Mouse (Mus musculus) forebrain, embryonic 10.5 days (tissue): ENCODE measurements around the gene Bola3. TPM values are rescaled to one million over a fixed set of nuclear protein-coding genes. Genes with fewer than 3 reads are reported as not detected.

Experiments
- DNase-seq: peaks from one replicate; pipeline ENCODE4 v3.0.0-alpha.2; 2017; ENCODE audit warnings: low spot score; ENCODE audit errors: extremely low spot score
- H3K27ac ChIP-seq: fragments of 300-500 bp; sonication (generic); 2 replicates; pipeline ENCODE4 v1.5.1; 2016; ENCODE audit warnings: mild to moderate bottlenecking
- H3K27me3 ChIP-seq: fragments of 300-500 bp; sonication (generic); 2 replicates; pipeline ENCODE4 v1.6.1; 2016; ENCODE audit warnings: mild to moderate bottlenecking; ENCODE audit not compliant: poor library complexity, severe bottlenecking
- H3K36me3 ChIP-seq: fragments of 300-500 bp; sonication (generic); replicated peaks from 2 replicates; pipeline ENCODE4 v1.6.1; 2016; ENCODE audit warnings: mild to moderate bottlenecking, moderate library complexity
- H3K4me1 ChIP-seq: fragments of 300-500 bp; sonication (generic); 2 replicates; pipeline ENCODE4 v1.6.1; 2016
- H3K4me3 ChIP-seq: fragments of 300-500 bp; sonication (generic); 2 replicates; pipeline ENCODE4 v1.5.1; 2016; ENCODE audit warnings: mild to moderate bottlenecking, moderate library complexity
- H3K9me3 ChIP-seq: fragments of 300-500 bp; sonication (generic); 2 replicates; pipeline ENCODE4 v1.6.1; 2016; ENCODE audit warnings: mild to moderate bottlenecking, moderate library complexity
- WGBS: fragments of 180-500 bp; shearing (Covaris S2); methylation state at CpG from one replicate; pipeline ENCODE4 v1.1.7; 2016; 5-methylcytosine and 5-hydroxymethylcytosine counted together
- polyA plus RNA-seq: library from polyadenylated mRNA; unstranded; fragments of >200 nt; fragmentation: Nextera tagmentation; extraction: Ambion mirVana; gene quantifications from 2 replicates; pipeline ENCODE4 v1.2.1, GENCODE M21; 2016

The Bola3 gene
- polyA plus RNA-seq, 1 experiment from 2014 or later: 168 TPM

DNA sequence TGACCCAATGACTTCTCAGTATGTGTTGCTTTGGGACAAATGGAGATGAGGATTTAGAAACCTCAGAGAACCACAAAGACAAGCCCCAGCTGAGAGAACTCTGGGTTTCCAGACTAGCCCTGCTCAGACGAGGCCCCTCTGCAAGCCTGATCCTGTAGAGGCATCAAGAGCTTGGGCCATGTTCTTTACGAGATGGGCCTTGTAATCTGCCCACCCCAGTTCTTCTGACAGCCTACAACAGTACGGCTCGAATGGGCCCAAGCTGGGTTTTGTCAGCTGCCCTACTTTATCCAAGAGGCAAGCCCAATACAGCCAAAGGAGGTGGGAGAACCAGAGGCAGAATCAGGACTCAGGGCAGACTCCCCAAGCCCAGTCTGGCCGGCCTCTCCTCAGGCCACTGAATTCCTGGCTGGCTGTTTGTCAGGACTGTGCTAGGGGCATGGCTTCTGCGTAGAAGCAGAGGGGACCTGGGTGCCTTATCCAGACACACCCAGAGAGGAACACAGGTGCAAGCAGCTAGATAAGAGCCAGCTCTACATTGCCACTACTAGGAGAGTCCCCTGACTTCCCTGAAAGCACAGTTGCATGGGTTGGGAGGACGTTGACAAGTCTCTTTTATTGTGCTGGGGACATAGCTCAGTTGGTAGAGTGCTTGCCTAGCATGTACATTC is 2.7 kb downstream of the Bola3 start:
- Histone ChIP-seq H3K4me1 (peaks cover 28% of the 10 kb centered on the region), H3K27me3 (no peaks in the 10 kb centered on the region)
- WGBS: 87% methylated on average over 7 of the region's 7 CpGs

DNA sequence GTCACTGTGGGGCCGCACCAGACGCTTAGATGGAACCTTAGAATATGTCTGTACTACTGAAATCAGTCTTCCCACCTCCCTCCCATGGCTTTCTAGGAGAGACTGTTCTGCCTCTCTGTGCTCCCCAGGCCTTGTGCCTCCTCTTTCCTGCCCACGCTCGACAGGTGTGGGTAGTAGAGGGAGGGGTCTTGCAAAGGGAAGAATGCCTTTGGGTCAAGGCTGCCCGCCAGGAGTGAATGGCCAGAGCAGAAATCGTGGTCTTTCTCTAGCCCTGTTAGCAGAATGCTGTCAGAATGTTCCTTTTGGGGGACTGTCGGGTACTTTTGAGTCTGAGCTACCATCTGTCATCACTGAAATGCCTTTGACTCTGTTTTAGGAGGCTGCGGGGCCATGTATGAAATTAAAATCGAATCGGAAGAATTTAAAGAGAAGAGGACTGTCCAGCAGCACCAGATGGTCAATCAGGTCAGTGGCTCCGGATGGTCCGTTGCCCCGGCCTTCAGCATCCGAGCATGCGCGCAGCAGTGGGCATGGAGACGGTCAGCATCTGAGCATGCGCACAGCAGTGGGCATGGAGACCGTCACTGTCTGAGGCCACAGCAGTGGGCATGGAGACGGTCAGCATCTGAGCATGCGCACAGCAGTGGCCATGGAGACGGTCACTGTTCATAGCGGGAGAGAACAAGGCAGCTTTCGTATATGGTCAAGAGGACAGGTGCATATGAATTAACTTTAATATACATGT is 3.9 kb downstream of the Bola3 start:
- H3K36me3 ChIP-seq: peaks cover 57% of the 10 kb centered on the region
- WGBS: 95% methylated on average over 24 of the region's 24 CpGs

More for the DNA sequence above, 2.7 kb downstream of the Bola3 start:
- Histone ChIP-seq H3K4me3 (no peak overlapping the region; the same call in 1 of the 2 replicates), H3K27ac (peak overlapping the region; percentile 97), H3K9me3 (no peaks in the 10 kb centered on the region), H3K36me3 (peaks cover 48% of the 10 kb centered on the region)
- DNase-seq: no peak

DNA sequence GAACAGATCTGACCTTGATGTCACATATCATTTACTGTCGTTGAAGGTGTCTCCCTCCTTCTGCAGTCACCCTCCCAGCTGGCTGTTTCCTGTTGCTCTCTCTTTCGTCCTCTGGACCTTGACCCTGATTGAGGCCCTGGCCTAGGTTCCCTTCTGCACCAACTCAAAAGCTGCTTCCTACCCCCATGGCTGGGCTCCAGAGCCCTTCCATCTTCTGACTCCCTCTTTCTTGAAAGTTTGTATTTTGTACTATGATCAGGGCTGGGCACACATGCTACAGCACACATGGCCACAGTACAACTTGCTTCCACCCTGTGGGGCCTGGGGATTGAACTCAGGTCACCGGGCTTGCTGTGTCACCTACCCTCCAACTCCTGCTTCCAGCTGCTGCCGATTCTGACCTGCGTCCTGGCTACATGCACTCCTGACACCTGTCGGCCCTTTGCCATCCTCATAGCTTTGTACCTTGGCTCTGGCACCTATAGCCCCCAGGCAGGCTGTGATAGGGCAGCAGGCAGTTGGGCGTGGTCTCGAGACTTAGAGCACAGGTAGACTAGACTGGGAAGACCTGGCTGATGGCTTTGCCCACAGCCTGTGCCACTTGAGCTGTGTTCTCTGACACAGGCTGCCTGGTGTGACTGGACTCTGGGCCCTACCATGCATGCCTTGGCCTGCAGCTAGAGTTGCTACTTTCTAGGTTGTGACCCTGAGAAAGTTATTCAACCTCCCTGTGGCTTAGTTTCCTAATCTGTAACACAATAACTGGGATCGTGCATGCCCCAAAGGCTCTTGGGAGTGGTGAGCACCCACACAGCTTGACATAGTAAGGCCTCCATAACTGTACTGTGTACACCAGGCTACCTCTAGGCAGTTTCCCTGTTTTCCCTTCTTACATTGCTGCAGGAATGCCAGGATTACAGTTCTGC is 6.2 kb downstream of the Bola3 start:
- WGBS: 87% methylated on average over 9 of the region's 9 CpGs
- H3K27ac ChIP-seq: no peak overlapping the region
- H3K27me3 ChIP-seq: no peaks in the 10 kb centered on the region
- H3K36me3 ChIP-seq: peaks cover 80% of the 10 kb centered on the region
- peaks cover 14% of the 10 kb centered on the region for H3K4me1 ChIP-seq
- no peak for DNase-seq
- H3K9me3 ChIP-seq: no peaks in the 10 kb centered on the region
- H3K4me3 ChIP-seq: no peak overlapping the region

More for the DNA sequence above, 3.9 kb downstream of the Bola3 start:
- DNase-seq: no peak
- no peaks in the 10 kb centered on the region for H3K9me3 ChIP-seq
- H3K4me3 ChIP-seq: no peak overlapping the region
- H3K4me1 ChIP-seq: peaks cover 28% of the 10 kb centered on the region
- no peaks in the 10 kb centered on the region for H3K27me3 ChIP-seq
- H3K27ac ChIP-seq: peak overlapping the region; percentile 97; the same call in 1 of the 2 replicates

DNA sequence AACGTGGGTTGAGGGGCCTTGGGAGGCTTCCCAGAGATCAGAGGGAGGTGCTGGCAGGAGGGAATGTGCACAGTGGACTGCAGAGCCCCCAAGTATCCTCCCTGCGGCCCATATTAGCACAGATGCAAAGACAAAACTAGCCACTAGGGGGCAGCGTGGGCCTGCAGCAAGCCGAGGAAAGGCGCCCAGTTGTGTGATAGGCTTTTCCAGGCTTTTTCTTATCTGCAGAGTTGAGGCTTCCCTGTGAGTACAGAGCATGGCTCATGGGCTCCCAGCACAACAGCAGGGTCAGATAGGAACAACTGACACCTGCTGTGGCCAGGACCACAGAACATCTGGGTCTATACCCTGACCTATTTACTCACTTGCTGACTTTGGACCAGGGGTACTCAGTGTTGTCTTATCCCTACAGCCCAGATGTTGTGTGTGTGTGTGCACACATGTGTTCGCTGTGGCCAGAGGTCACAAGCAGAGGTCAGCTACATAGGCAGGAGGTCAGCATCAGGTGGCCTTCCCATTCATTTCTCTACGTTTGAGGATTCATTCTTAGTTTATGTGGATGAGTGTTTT is 7.7 kb downstream of the Bola3 start:
- WGBS: 26% methylated on average over 7 of the region's 7 CpGs
- Histone ChIP-seq H3K4me3 (no peak overlapping the region), H3K9me3 (no peaks in the 10 kb centered on the region), H3K27me3 (no peaks in the 10 kb centered on the region), H3K36me3 (peaks cover 92% of the 10 kb centered on the region), H3K4me1 (peaks cover under 1% of the 10 kb centered on the region; the same call in 1 of the 2 replicates), H3K27ac (no peak overlapping the region)
- peak; percentile 84 for DNase-seq

DNA sequence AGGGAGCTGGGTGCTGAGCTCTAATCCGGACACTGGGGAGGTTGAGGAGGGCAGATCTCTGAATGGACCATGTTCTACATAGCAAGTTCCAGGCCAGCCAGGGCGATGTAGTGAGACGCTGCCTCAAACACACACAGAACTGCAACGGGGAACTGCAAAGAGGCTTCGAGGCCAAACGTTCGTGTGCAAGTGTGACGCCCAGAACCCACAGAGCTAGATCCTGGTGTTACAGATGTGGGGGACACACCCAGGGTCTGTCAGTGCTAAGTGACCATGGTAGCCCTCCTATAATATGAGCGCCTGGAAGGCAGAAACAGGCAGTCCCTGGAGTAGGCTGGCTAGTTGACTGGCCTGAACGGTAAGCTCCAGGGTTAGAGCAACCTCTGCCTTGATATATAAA is 8.5 kb downstream of the Bola3 start:
- peaks cover 95% of the 10 kb centered on the region for H3K36me3 ChIP-seq
- no peaks in the 10 kb centered on the region for H3K4me1 ChIP-seq
- no peak overlapping the region for H3K4me3 ChIP-seq
- no peak overlapping the region for H3K27ac ChIP-seq
- 95% methylated on average over 10 of the region's 10 CpGs for WGBS
- H3K27me3 ChIP-seq: no peaks in the 10 kb centered on the region
- H3K9me3 ChIP-seq: no peaks in the 10 kb centered on the region
- no peak for DNase-seq

DNA sequence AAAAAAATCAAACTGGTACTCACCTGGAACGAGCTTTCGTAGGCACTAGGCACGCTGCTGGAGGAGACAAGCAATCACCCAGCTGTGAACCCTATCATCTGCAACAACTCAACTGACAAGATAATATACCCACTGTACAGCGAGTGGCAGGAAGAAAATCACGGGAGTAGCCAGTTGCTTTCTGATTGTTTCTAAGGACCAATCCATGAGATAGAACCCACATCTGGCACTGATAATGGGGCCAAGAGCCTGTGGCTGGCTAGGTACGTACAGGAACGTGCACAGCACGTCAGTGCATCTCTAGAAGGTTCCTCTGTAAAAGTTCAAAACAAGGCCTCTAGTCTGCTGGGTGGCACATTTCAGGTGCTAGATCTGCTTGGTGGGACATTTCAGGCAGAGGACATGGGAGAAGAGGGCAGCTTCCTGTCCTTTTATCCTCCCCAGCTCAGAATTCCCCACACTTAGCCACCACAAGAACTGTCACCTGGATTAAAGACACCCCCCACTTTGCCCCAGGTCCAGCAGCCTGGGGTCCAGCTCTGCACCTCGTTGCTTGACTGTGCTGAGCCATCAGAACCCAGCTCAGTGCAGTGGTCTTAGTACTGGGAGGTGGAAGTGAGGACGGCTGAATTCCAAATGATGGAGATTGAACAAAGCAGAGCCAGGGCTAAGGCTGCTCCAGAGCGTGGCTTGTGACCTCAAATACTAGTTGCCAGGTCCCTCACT is 12.7 kb downstream of the Bola3 start:
- H3K9me3 ChIP-seq: no peaks in the 10 kb centered on the region
- 0 out of 2 replicates have a peak, but pooled peaks cover 5% of the 10 kb centered on the region for H3K4me1 ChIP-seq
- H3K27ac ChIP-seq: no peak overlapping the region
- 80% methylated on average over 11 of the region's 11 CpGs for WGBS
- H3K27me3 ChIP-seq: no peaks in the 10 kb centered on the region
- peaks cover 82% of the 10 kb centered on the region for H3K36me3 ChIP-seq
- H3K4me3 ChIP-seq: no peak overlapping the region
- DNase-seq: no peak

DNA sequence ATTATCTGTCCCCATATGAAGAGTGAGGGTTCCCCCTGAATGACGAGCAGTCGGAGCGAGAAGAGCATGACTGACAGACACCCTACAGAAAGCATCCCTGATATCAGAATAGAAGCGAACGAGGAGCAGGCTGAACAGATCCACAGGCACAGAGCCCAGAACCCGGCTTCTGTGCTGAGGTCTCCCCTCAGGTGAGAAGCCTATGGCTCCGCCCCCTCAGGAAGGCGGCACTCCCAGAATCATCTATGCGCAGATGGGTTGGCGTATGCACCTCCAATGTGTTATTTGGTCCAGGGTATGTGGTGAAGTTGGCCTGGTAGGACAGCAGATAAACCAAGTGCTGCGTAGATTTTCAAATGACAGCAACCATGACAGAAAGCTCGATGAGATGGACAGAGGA is 14.1 kb downstream of the Bola3 start:
- H3K36me3 ChIP-seq: peaks cover 82% of the 10 kb centered on the region
- H3K9me3 ChIP-seq: no peaks in the 10 kb centered on the region
- WGBS: 89% methylated on average over 12 of the region's 12 CpGs
- DNase-seq: no peak
- H3K4me1 ChIP-seq: 0 out of 2 replicates have a peak, but pooled peaks cover 5% of the 10 kb centered on the region
- H3K27ac ChIP-seq: no peak overlapping the region
- H3K27me3 ChIP-seq: no peaks in the 10 kb centered on the region
- H3K4me3 ChIP-seq: no peak overlapping the region

DNA sequence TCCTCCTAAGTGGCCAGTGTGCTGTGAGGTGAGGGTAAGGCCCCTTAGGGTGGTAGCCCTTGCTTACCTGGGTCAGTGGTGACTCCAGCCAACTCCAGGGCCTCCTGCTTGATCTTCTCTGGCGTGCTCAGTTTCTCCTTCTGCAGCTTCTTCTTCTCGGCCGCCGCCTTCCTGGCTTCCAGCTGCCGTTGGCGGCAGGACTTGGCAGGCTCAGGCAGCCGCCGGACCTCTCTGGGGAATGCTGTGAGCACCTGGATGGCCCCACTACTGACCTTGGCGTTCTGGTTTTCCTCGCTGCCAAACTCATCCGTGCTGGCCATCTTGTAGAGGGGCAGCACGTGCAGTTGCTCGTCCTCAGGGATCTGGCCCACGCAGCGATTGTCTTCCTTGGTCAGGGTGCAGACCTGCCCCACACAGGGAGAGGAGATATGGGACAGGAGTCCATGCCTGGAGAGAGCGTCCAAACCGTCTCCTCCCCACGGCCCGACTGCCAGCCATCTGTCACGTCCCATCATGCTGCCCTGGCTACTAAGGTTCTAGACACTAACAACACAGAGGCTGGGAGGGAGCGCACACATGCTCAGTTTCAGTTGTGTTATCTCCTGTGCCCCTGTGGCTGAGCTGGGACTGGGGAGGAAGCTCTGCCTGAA is 21.5 kb downstream of the Bola3 start:
- Histone ChIP-seq H3K27me3 (no peaks in the 10 kb centered on the region), H3K36me3 (peaks cover 97% of the 10 kb centered on the region), H3K9me3 (no peaks in the 10 kb centered on the region), H3K4me1 (no peaks in the 10 kb centered on the region), H3K4me3 (no peak overlapping the region), H3K27ac (no peak overlapping the region)
- WGBS: 95% methylated on average over 21 of the region's 21 CpGs
- DNase-seq: no peak

DNA sequence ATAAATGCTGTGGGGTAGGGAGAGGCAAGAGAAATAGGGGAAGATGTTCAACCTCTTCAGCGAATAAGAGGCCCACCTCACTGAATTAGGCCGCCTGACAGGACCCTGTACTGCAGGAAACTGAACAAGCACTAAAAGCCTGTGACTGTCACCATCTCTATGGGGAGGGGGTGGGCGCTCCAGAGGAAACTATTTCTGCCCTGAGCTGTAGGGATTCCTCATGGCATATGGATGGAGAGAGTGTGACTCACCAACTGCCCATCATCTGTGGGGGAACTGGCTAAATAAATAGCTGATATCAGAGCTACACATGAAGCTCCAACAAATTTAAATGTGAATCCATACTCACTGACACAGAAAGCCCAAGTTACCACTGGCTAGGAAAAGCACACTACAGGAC is 22.4 kb downstream of the Bola3 start:
- no peaks in the 10 kb centered on the region for H3K27me3 ChIP-seq
- no peaks in the 10 kb centered on the region for H3K9me3 ChIP-seq
- no peaks in the 10 kb centered on the region for H3K4me1 ChIP-seq
- H3K4me3 ChIP-seq: no peak overlapping the region
- H3K27ac ChIP-seq: no peak overlapping the region
- WGBS: 91% methylated on average over 3 of the region's 3 CpGs
- peaks cover 100% of the 10 kb centered on the region for H3K36me3 ChIP-seq
- DNase-seq: no peak

DNA sequence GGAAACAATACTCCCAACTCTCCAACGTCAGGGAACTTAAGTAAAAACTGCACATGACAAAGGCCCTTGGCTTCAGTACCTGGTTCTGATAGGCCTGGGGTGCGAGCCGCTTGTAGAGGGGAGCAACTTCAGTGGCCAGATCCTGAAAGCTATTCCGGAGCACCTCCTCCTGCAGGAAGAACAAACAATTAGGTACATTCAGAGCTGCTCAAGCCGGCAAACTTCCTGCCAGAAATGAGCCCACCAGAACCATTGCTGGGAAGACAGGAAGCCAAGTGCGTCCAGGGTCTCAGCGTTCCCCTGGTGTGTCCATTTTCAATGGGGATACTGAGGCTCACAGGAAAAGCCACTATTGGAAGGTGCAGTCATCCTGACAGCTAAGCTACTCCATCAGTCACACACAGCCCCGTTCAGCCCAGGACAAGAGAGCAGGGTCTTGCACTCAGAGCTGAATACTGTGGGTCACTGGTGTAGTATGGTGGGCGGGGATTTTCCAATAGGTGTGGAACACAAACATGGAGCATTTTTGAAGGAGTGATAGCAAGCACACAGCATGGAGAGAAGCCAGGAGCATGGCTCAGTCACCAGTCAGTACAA is 24.9 kb downstream of the Bola3 start:
- Histone ChIP-seq H3K4me1 (no peaks in the 10 kb centered on the region), H3K4me3 (no peak overlapping the region), H3K27ac (no peak overlapping the region), H3K36me3 (peaks cover 100% of the 10 kb centered on the region), H3K9me3 (no peaks in the 10 kb centered on the region), H3K27me3 (no peaks in the 10 kb centered on the region)
- WGBS: 87% methylated on average over 9 of the region's 9 CpGs
- DNase-seq: no peak
